Mouse (Mus musculus) MEL (cell line): ENCODE data around the gene Flna. TPM values are rescaled to one million over a fixed set of nuclear protein-coding genes. Genes with fewer than 3 reads are reported as not detected.

ENCODE experiments used
- DNase-seq: peaks from one replicate; pipeline ENCODE4 v3.0.0; 2011; ENCODE audit warnings: low read depth, low spot score
- H3K27ac ChIP-seq: 2 replicates; pipeline ENCODE4 v1.5.1; 2012; ENCODE audit warnings: low read depth, mild to moderate bottlenecking, control low read depth, low read length, moderate library complexity; ENCODE audit not compliant: control insufficient read depth
- H3K27me3 ChIP-seq, 2 experiments: fragments of 150-350 bp in 1 of 2; sonication (generic) in 1 of 2; 2 replicates each; pipeline ENCODE4 v1.6.1; 2012; ENCODE audit warnings: low read length in 2 of 2, mild to moderate bottlenecking in 2 of 2, improper control_type of control experiment in 1 of 2, moderate library complexity in 1 of 2; ENCODE audit not compliant: insufficient read depth in 2 of 2, control insufficient read depth in 1 of 2
- H3K36me3 ChIP-seq, 2 experiments: 2 replicates each; pipeline ENCODE4 v1.6.1; 2012 to 2014; ENCODE audit warnings: low read length in 2 of 2, improper control_type of control experiment in 1 of 2, inconsistent platforms in 1 of 2, mild to moderate bottlenecking in 1 of 2; ENCODE audit not compliant: insufficient read depth in 2 of 2, control insufficient read depth in 1 of 2
- H3K4me1 ChIP-seq, 2 experiments: fragments of 150-350 bp in 1 of 2; sonication (generic) in 1 of 2; 2 replicates each; pipeline ENCODE4 v1.6.1; 2012; ENCODE audit warnings: low read length in 2 of 2, improper control_type of control experiment in 1 of 2, mild to moderate bottlenecking in 1 of 2; ENCODE audit not compliant: insufficient read depth in 2 of 2, control insufficient read depth in 1 of 2
- H3K4me3 ChIP-seq, 2 experiments: fragments of 150-350 bp in 1 of 2; sonication (generic) in 1 of 2; 2 replicates each; pipeline ENCODE4 v1.5.1; 2012; ENCODE audit warnings: low read depth in 2 of 2, low read length in 2 of 2, mild to moderate bottlenecking in 2 of 2, moderate library complexity in 2 of 2, control low read depth in 1 of 2, improper control_type of control experiment in 1 of 2; ENCODE audit not compliant: control insufficient read depth in 1 of 2, insufficient read depth in 1 of 2
- H3K79me2 ChIP-seq: 2 replicates; pipeline ENCODE4 v1.6.1; 2012; ENCODE audit warnings: mild to moderate bottlenecking, low read length, moderate library complexity; ENCODE audit not compliant: control insufficient read depth, poor library complexity, insufficient read depth
- H3K9ac ChIP-seq: 2 replicates; pipeline ENCODE4 v1.6.1; 2012; ENCODE audit warnings: low read depth, mild to moderate bottlenecking, control low read depth, low read length, moderate library complexity; ENCODE audit not compliant: control insufficient read depth, poor library complexity, severe bottlenecking
- H3K9me3 ChIP-seq: fragments of 150-350 bp; sonication (generic); replicated peaks from 2 replicates; pipeline ENCODE4 v1.6.1; 2012; ENCODE audit warnings: mild to moderate bottlenecking, low read length, improper control_type of control experiment, moderate library complexity; ENCODE audit not compliant: insufficient read depth
- BHLHE40 ChIP-seq: IDR thresholded peaks from 2 replicates; pipeline ENCODE4 v1.6.1; 2012; ENCODE audit warnings: low read depth, mild to moderate bottlenecking, inconsistent platforms, low read length, improper control_type of control experiment, borderline replicate concordance
- CTCF ChIP-seq, 3 experiments: IDR thresholded peaks in 2 of 3; conservative IDR thresholded peaks in 1 of 3; 2 replicates each; pipeline ENCODE4 v1.5.1; 2011 to 2012; ENCODE audit warnings: low read length in 3 of 3, low read depth in 2 of 3, mild to moderate bottlenecking in 2 of 3, improper control_type of control experiment in 1 of 3, inconsistent platforms in 1 of 3, mixed read lengths in 1 of 3, moderate library complexity in 1 of 3; ENCODE audit not compliant: control insufficient read depth in 1 of 3, insufficient read depth in 1 of 3, poor library complexity in 1 of 3, severe bottlenecking in 1 of 3
- GATA1 ChIP-seq: IDR thresholded peaks from 2 replicates; pipeline ENCODE4 v1.6.1; 2011; ENCODE audit warnings: low read depth, low read length, improper control_type of control experiment
- HCFC1 ChIP-seq: IDR thresholded peaks from 2 replicates; pipeline ENCODE4 v1.6.1; 2012; ENCODE audit warnings: low read depth, mild to moderate bottlenecking, inconsistent platforms, low read length, improper control_type of control experiment, moderate library complexity
- MAFK ChIP-seq: IDR thresholded peaks from 2 replicates; pipeline ENCODE4 v1.6.1; 2011; ENCODE audit warnings: low read depth, mild to moderate bottlenecking, low read length, improper control_type of control experiment, borderline replicate concordance
- MAX ChIP-seq: IDR thresholded peaks from 2 replicates; pipeline ENCODE4 v1.6.1; 2011; ENCODE audit warnings: low read length, improper control_type of control experiment
- MXI1 ChIP-seq: IDR thresholded peaks from 2 replicates; pipeline ENCODE4 v1.6.1; 2011; ENCODE audit warnings: mild to moderate bottlenecking, low read depth, low read length, improper control_type of control experiment
- MYB ChIP-seq: IDR thresholded peaks from 2 replicates; pipeline ENCODE4 v1.6.1; 2011; ENCODE audit warnings: mild to moderate bottlenecking, low read depth, low read length, improper control_type of control experiment
- NELFE ChIP-seq: IDR thresholded peaks from 2 replicates; pipeline ENCODE4 v1.6.1; 2011; ENCODE audit warnings: low read depth, low read length, improper control_type of control experiment
- POLR2A ChIP-seq, 2 experiments: IDR thresholded peaks; 2 replicates each; pipeline ENCODE4 v1.6.1; 2011 to 2012; ENCODE audit warnings: low read length in 2 of 2, mild to moderate bottlenecking in 2 of 2, control low read depth in 1 of 2, improper control_type of control experiment in 1 of 2, low read depth in 1 of 2, moderate library complexity in 1 of 2; ENCODE audit not compliant: control insufficient read depth in 1 of 2, insufficient read depth in 1 of 2, poor library complexity in 1 of 2
- POLR2AphosphoS5 ChIP-seq: IDR thresholded peaks from 2 replicates; pipeline ENCODE4 v1.6.1; 2012; ENCODE audit warnings: low read depth, borderline replicate concordance, mild to moderate bottlenecking, inconsistent platforms, low read length, moderate library complexity, mixed read lengths
- RCOR1 ChIP-seq: IDR thresholded peaks from 2 replicates; pipeline ENCODE4 v1.6.1; 2012; ENCODE audit warnings: low read depth, mild to moderate bottlenecking, inconsistent platforms, low read length, improper control_type of control experiment
- SIN3A ChIP-seq: IDR thresholded peaks from 2 replicates; pipeline ENCODE4 v1.6.1; 2012; ENCODE audit warnings: low read length, improper control_type of control experiment, inconsistent platforms
- TAL1 ChIP-seq: IDR thresholded peaks from 2 replicates; pipeline ENCODE4 v1.6.1; 2012; ENCODE audit warnings: mild to moderate bottlenecking, inconsistent platforms, low read length, moderate library complexity, mixed read lengths
- TBP ChIP-seq: IDR thresholded peaks from 2 replicates; pipeline ENCODE4 v1.8.0; 2011; ENCODE audit warnings: low read depth, low read length, improper control_type of control experiment
- ZC3H11A ChIP-seq: IDR thresholded peaks from 2 replicates; pipeline ENCODE4 v1.6.1; 2012; ENCODE audit warnings: low read depth, mild to moderate bottlenecking, inconsistent platforms, low read length, improper control_type of control experiment
- ZKSCAN1 ChIP-seq: IDR thresholded peaks from 2 replicates; pipeline ENCODE4 v1.6.1; 2012; ENCODE audit warnings: low read depth, mild to moderate bottlenecking, inconsistent platforms, low read length, improper control_type of control experiment, moderate library complexity
- ZMIZ1 ChIP-seq: IDR thresholded peaks from 2 replicates; pipeline ENCODE4 v1.6.1; 2012; ENCODE audit warnings: low read depth, mild to moderate bottlenecking, inconsistent platforms, low read length, improper control_type of control experiment, moderate library complexity
- ZNF384 ChIP-seq: IDR thresholded peaks from 2 replicates; pipeline ENCODE4 v1.6.1; 2012; ENCODE audit warnings: low read depth, mild to moderate bottlenecking, inconsistent platforms, low read length, improper control_type of control experiment
- polyA plus RNA-seq, 2 experiments: library from polyadenylated mRNA; stranded (reverse) in 1 of 2; unstranded in 1 of 2; fragments of >175 nt in 1 of 2; fragments of >200 nt in 1 of 2; gene quantifications; 2 replicates each; pipeline versions ENCODE4 v1.2.1 to v1.2.4; 2012; ENCODE audit warnings: low replicate concordance in 2 of 2, low read depth in 1 of 2; ENCODE audit not compliant: insufficient read length in 2 of 2, insufficient read depth in 1 of 2, missing spikeins in 1 of 2
- total RNA-seq: library from RNA; depleted of rRNA; stranded (reverse); fragments of 300-350 nt; gene quantifications from 2 replicates; pipeline ENCODE4 v1.2.3, GENCODE M21; 2012

The Flna gene
- total and polyA plus RNA-seq, 3 experiments, result 111 to 233 (median 147) TPM

DNA sequence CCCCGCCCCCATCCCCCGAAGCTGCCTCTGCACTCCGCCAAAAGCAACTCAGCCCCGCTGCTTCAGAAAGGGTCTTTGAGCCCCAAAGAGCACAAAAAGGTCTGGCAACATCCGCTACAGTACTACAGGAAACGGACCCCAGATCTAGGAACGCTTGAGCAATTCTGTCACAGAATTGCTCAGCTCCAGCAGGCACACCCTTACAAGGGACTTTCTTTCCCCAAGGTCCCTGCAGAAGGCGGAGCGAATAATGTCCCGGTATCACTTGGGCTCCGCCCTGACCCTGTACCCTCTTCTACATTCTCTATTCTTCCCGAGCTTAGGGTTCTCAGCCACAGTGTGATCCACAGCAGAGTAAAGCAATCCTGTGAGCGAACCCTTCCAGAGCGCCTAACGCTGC lies 2.9 kb downstream of the Flna start:
- H3K4me1 ChIP-seq, result peaks cover 0 to 17% of the 10 kb centered on the region in 2 experiments; a peak in 2 of 4 replicates
- peak overlapping the region; percentile 55 for H3K27ac ChIP-seq
- DNase-seq, result peak; percentile 70
- H3K79me2 ChIP-seq, result peaks cover 18% of the 10 kb centered on the region
- TF ChIP-seq MXI1 (no peak), HCFC1 (no peak), MAFK (no peak), GATA1 (no peak), POLR2AphosphoS5 (no peak), SIN3A (no peak)
- H3K36me3 ChIP-seq, result peaks cover 0 to 12% of the 10 kb centered on the region in 2 experiments; a peak in 3 of 4 replicates
- H3K9ac ChIP-seq, result peak overlapping the region; percentile 77
- peak overlapping the region; percentile 61 to 69 for H3K4me3 ChIP-seq
- H3K9me3 ChIP-seq, result no peaks in the 10 kb centered on the region
- H3K27me3 ChIP-seq, result no peaks in the 10 kb centered on the region

DNA sequence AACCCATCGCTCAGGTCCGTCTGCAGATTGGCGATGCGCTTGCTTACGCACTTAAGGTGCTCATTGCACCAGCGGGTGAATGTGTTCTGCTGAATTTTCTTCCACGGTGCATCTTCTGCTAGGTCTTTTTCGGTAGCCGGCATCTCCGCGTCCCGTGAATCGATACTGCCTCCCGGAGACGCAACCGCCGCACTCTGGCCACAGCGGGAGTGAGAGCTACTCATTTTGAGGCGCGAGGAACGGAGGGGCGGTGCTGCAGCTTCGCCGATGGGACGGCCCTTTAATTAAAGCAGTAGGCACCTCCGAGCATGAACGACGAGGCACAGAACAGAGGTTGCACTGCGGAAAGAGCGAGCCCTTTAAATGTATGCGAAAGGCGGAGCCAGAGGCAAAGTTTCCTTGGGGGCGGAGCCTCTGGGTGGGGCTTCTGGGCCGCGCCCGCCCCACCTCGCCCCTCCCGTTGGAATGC lies 3.4 kb downstream of the Flna start:
- DNase-seq, result peak; percentile 93
- H3K27me3 ChIP-seq, result no peaks in the 10 kb centered on the region
- H3K9me3 ChIP-seq, result no peaks in the 10 kb centered on the region
- peaks cover 0 to 17% of the 10 kb centered on the region in 2 experiments; a peak in 2 of 4 replicates for H3K4me1 ChIP-seq
- peaks cover 18% of the 10 kb centered on the region for H3K79me2 ChIP-seq
- H3K9ac ChIP-seq, result peak overlapping the region; percentile 64
- peak overlapping the region; percentile 83 for H3K27ac ChIP-seq
- H3K36me3 ChIP-seq, result peaks cover 0 to 12% of the 10 kb centered on the region in 2 experiments; a peak in 3 of 4 replicates
- H3K4me3 ChIP-seq, result peak overlapping the region; percentile 52 to 71
- TF ChIP-seq SIN3A (peak; percentile 87), TAL1 (no peak), CTCF (IDR thresholded peaks at IDR 0.05 in 2 of 3, conservative IDR thresholded peaks at IDR 0.05 in 1 of 3; ENCODE audit: control insufficient read depth in 1 of 3, insufficient read depth in 1 of 3, low read depth in 2 of 3, low read length in 3 of 3, poor library complexity in 1 of 3, severe bottlenecking in 1 of 3) (no peak), POLR2AphosphoS5 (peak; percentile 50; the same call in 1 of the 2 replicates), MYB (no peak), NELFE (peak; percentile 77), POLR2A (IDR thresholded peaks at IDR 0.05; ENCODE audit: control insufficient read depth in 1 of 2, insufficient read depth in 1 of 2, low read depth in 1 of 2, low read length in 2 of 2, poor library complexity in 1 of 2) (peak; percentile 85 to 87), ZKSCAN1 (no peak), ZNF384 (no peak), ZC3H11A (no peak), RCOR1 (no peak), MAX (peak; percentile 66; the same call in 1 of the 2 replicates), HCFC1 (peak; percentile 67), TBP (peak; percentile 83), BHLHE40 (no peak), ZMIZ1 (peak; percentile 71; the same call in 1 of the 2 replicates)
